Mouse (Mus musculus) kidney, embryonic 15.5 days (tissue): Measurements from ENCODE around the gene Thop1. TPM values are rescaled to one million over a fixed set of nuclear protein-coding genes. Genes with fewer than 3 reads are reported as not detected.

Experiments
- ATAC-seq: fragments of 200-750 bp; cut with Nextera tagmentation; replicated peaks from 2 replicates; pipeline ENCODE4 v1.8.0; 2017; ENCODE audit warnings: moderate TSS enrichment; ENCODE audit not compliant: low FRiP score
- H3K27ac ChIP-seq: fragments of 300-500 bp; sonication (generic); 2 replicates; pipeline ENCODE4 v1.5.1; 2015; ENCODE audit warnings: mild to moderate bottlenecking, inconsistent platforms
- H3K27me3 ChIP-seq: fragments of 300-500 bp; sonication (generic); 2 replicates; pipeline ENCODE4 v1.6.1; 2015; ENCODE audit warnings: inconsistent platforms
- H3K36me3 ChIP-seq: fragments of 300-500 bp; sonication (generic); 2 replicates; pipeline ENCODE4 v1.6.1; 2015; ENCODE audit warnings: inconsistent platforms
- H3K4me1 ChIP-seq: fragments of 300-500 bp; sonication (generic); 2 replicates; pipeline ENCODE4 v1.6.1; 2015; ENCODE audit warnings: inconsistent platforms
- H3K4me2 ChIP-seq: fragments of 300-500 bp; sonication (generic); 2 replicates; pipeline ENCODE4 v1.6.1; 2015; ENCODE audit warnings: moderate library complexity, mild to moderate bottlenecking, inconsistent platforms
- H3K4me3 ChIP-seq: fragments of 300-500 bp; sonication (generic); replicated peaks from 2 replicates; pipeline ENCODE4 v1.5.1; 2015; ENCODE audit warnings: mild to moderate bottlenecking, inconsistent platforms
- H3K9ac ChIP-seq: fragments of 300-500 bp; sonication (generic); 2 replicates; pipeline ENCODE4 v1.6.1; 2015; ENCODE audit warnings: mild to moderate bottlenecking, inconsistent platforms
- H3K9me3 ChIP-seq: fragments of 300-500 bp; sonication (generic); replicated peaks from 2 replicates; pipeline ENCODE4 v1.6.1; 2016; ENCODE audit warnings: inconsistent platforms
- WGBS: fragments of 180-500 bp; shearing (Covaris S2); methylation state at CpG from one replicate; pipeline ENCODE4 v1.1.7; 2015; ENCODE audit warnings: mixed read lengths; 5-methylcytosine and 5-hydroxymethylcytosine counted together
- microRNA-seq: library from miRNA; unstranded; fragments of <30 nt; microRNA quantifications from one replicate; pipeline ENCODE4, GENCODE M21; 2016
- polyA plus RNA-seq: library from polyadenylated mRNA; unstranded; fragments of >200 nt; fragmentation: Nextera tagmentation; extraction: Ambion mirVana; gene quantifications from 2 replicates; pipeline ENCODE4 v1.2.1, GENCODE M21; 2015

Thop1 gene
- polyA plus RNA-seq, 1 experiment from 2014 or later, result 67.4 TPM

- Histone ChIP-seq H3K9ac (no peak overlapping the region), H3K27ac (no peak overlapping the region), H3K27me3 (no peaks in the 10 kb centered on the region), H3K4me2 (no peak overlapping the region), H3K4me3 (no peak overlapping the region), H3K9me3 (no peaks in the 10 kb centered on the region), H3K36me3 (peaks cover 62% of the 10 kb centered on the region), H3K4me1 (peaks cover 10% of the 10 kb centered on the region)
- no peak for ATAC-seq
- WGBS, result 80% methylated on average over 11 of the region's 11 CpGs
These were observed 53.7 kb downstream of the Thop1 start for GRCm38 (mm10) chr10:81123500-81123899.

Small RNAs within 50 kb of the gene (microRNA-seq; reads per million reads assigned to microRNA genes)
- gene Mir5615-1, result not detected
- not detected for gene Mir5615-2

Other genes with a start within 250 kb of the Thop1 start
- gene Oaz1, start 243.4 kb upstream of the Thop1 start, polyA plus RNA-seq, result 1,583 and 1,739 TPM in 2 replicates
- gene Lingo3, start 226.0 kb upstream of the Thop1 start, polyA plus RNA-seq, result 0.83 and 1.2 TPM in 2 replicates
- 303 and 328 TPM in 2 replicates for gene Lsm7, start 214.8 kb upstream of the Thop1 start, polyA plus RNA-seq
- gene Sppl2b, start 214.8 kb upstream of the Thop1 start, polyA plus RNA-seq, result 43.8 and 48.1 TPM in 2 replicates
- gene Tmprss9, start 198.2 kb upstream of the Thop1 start, polyA plus RNA-seq, result 0.04 TPM in 1 of 2 replicates, not detected in the other
- 365 and 368 TPM in 2 replicates for gene Timm13, start 169.1 kb upstream of the Thop1 start, polyA plus RNA-seq
- 55.0 and 59.3 TPM in 2 replicates for gene Lmnb2, start 151.8 kb upstream of the Thop1 start, polyA plus RNA-seq
- gene Gadd45b, start 140.0 kb upstream of the Thop1 start, polyA plus RNA-seq, result 18.0 and 20.8 TPM in 2 replicates
- gene Gng7, start 55.1 kb upstream of the Thop1 start, polyA plus RNA-seq, result 5.0 and 5.6 TPM in 2 replicates
- gene Diras1, start 44.4 kb upstream of the Thop1 start, polyA plus RNA-seq, result 0.19 and 0.23 TPM in 2 replicates
- 13.7 and 16.3 TPM in 2 replicates for gene Slc39a3, start 32.6 kb upstream of the Thop1 start, polyA plus RNA-seq
- gene Sgta, start 9.9 kb upstream of the Thop1 start, polyA plus RNA-seq, result 201 and 226 TPM in 2 replicates
- gene Creb3l3, start 28.8 kb downstream of the Thop1 start, polyA plus RNA-seq, result 0.64 and 0.77 TPM in 2 replicates
- gene Map2k2, start 35.9 kb downstream of the Thop1 start, polyA plus RNA-seq, result 182 and 202 TPM in 2 replicates
- gene Zbtb7a, start 65.2 kb downstream of the Thop1 start, polyA plus RNA-seq, result 25.6 and 26.6 TPM in 2 replicates
- gene Pias4, start 97.9 kb downstream of the Thop1 start, polyA plus RNA-seq, result 48.6 and 51.2 TPM in 2 replicates
- gene Eef2, start 106.6 kb downstream of the Thop1 start, polyA plus RNA-seq, result 563 and 597 TPM in 2 replicates
- 41.0 and 47.9 TPM in 2 replicates for gene Dapk3, start 113.0 kb downstream of the Thop1 start, polyA plus RNA-seq
- not detected in 2 replicates for gene 4930442H23Rik, start 113.8 kb downstream of the Thop1 start, polyA plus RNA-seq
- 0.18 TPM in 1 of 2 replicates, not detected in the other for gene Nmrk2, start 132.0 kb downstream of the Thop1 start, polyA plus RNA-seq
- 0.28 and 0.51 TPM in 2 replicates for gene Atcay, start 160.8 kb downstream of the Thop1 start, polyA plus RNA-seq
- gene Zfr2, start 163.1 kb downstream of the Thop1 start, polyA plus RNA-seq, result 6.8 and 7.3 TPM in 2 replicates
- gene Matk, start 182.9 kb downstream of the Thop1 start, polyA plus RNA-seq, result 5.8 and 6.8 TPM in 2 replicates
- 230 and 244 TPM in 2 replicates for gene Mrpl54, start 196.9 kb downstream of the Thop1 start, polyA plus RNA-seq
- gene Apba3, start 196.9 kb downstream of the Thop1 start, polyA plus RNA-seq, result 59.7 and 63.4 TPM in 2 replicates
- gene Tjp3, start 221.5 kb downstream of the Thop1 start, polyA plus RNA-seq, result 15.9 and 18.1 TPM in 2 replicates
- gene Pip5k1c, start 222.9 kb downstream of the Thop1 start, polyA plus RNA-seq, result 51.0 and 61.3 TPM in 2 replicates